Mouse (Mus musculus) liver, embryonic 14.5 days (tissue): ENCODE measurements around the gene Eri3.

ENCODE experiments used
- CTCF ChIP-seq: IDR thresholded peaks from 2 replicates; pipeline ENCODE4 v1.5.1; 2016; ENCODE audit warnings: antibody characterized with exemption, low read depth, control low read depth
- EP300 ChIP-seq: IDR thresholded peaks from 2 replicates; pipeline ENCODE4 v1.6.1; 2016; ENCODE audit warnings: antibody characterized with exemption, low read depth

DNA sequence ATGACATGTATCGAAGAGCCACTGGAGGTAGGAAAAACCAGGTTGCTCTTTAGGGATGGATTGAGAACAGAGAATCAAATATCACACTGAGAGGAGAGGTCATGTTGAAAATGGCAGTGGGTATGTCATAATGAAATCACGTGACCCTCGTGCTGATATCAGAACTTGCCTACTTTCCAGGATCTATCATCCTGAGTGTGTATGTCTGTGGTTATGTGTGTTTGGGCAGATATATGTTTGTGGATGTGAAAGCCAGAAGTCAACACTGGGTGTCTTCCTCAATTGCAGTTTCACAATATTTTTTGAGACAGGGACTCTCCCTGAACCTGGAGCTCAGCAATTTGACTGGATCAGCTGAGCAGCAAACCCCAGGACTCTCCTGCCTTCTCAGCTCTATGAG is 4.7 kb upstream of the Eri3 start:
- TF ChIP-seq EP300 (no peak), CTCF (no peak)
